Mouse (Mus musculus) cortical plate, adult 2 months (tissue): ENCODE results near the gene Fgfr2.

Source experiments
- CTCF ChIP-seq: fragments of 200-500 bp; IDR thresholded peaks from 2 replicates; pipeline ENCODE4 v1.5.1; 2011; ENCODE audit warnings: mild to moderate bottlenecking, control low read depth, low read length; ENCODE audit not compliant: insufficient read depth; ENCODE audit errors: extremely low read depth
- POLR2A ChIP-seq: fragments of 200-500 bp; IDR thresholded peaks from 2 replicates; pipeline ENCODE4 v1.6.1; 2011; ENCODE audit warnings: mild to moderate bottlenecking, low read length, control low read depth; ENCODE audit not compliant: insufficient read depth; ENCODE audit errors: extremely low read depth

GRCm38 (mm10) chr7:132903796-132904195 is 219.4 kb downstream of the Fgfr2 start:
- TF ChIP-seq POLR2A (no peak), CTCF (no peak)
